Mouse (Mus musculus) limb, embryonic 15.5 days (tissue): ENCODE measurements around the gene Pcyt1a. TPM values are rescaled to one million over a fixed set of nuclear protein-coding genes. Genes with fewer than 3 reads are reported as not detected.
"Not testable (repeated sequence)": the region's sequence is repeated elsewhere in the genome, so short reads cannot be mapped to it uniquely, and the experiment has no call there.

Source experiments
- ATAC-seq: fragments of 200-750 bp; cut with Nextera tagmentation; 2 replicates; pipeline ENCODE4 v1.8.0; 2017; ENCODE audit warnings: low read depth, moderate TSS enrichment; ENCODE audit not compliant: insufficient number of reproducible peaks, low FRiP score, low TSS enrichment
- H3K27ac ChIP-seq: fragments of 300-500 bp; sonication (generic); 2 replicates; pipeline ENCODE4 v1.5.1; 2015; ENCODE audit warnings: moderate library complexity, mild to moderate bottlenecking, inconsistent platforms
- H3K27me3 ChIP-seq: fragments of 300-500 bp; sonication (generic); 2 replicates; pipeline ENCODE4 v1.6.1; 2015; ENCODE audit warnings: inconsistent platforms
- H3K36me3 ChIP-seq: fragments of 300-500 bp; sonication (generic); 2 replicates; pipeline ENCODE4 v1.6.1; 2015; ENCODE audit warnings: inconsistent platforms
- H3K4me1 ChIP-seq: fragments of 300-500 bp; sonication (generic); 2 replicates; pipeline ENCODE4 v1.6.1; 2015; ENCODE audit warnings: inconsistent platforms
- H3K4me2 ChIP-seq: fragments of 300-500 bp; sonication (generic); 2 replicates; pipeline ENCODE4 v1.6.1; 2015; ENCODE audit warnings: mild to moderate bottlenecking, inconsistent platforms
- H3K4me3 ChIP-seq: fragments of 300-500 bp; sonication (generic); 2 replicates; pipeline ENCODE4 v1.5.1; 2015; ENCODE audit warnings: mild to moderate bottlenecking, inconsistent platforms
- H3K9ac ChIP-seq: fragments of 300-500 bp; sonication (generic); 2 replicates; pipeline ENCODE4 v1.6.1; 2015; ENCODE audit warnings: inconsistent platforms
- H3K9me3 ChIP-seq: fragments of 300-500 bp; sonication (generic); 2 replicates; pipeline ENCODE4 v1.6.1; 2016; ENCODE audit warnings: inconsistent platforms
- WGBS: fragments of 180-500 bp; shearing (Covaris S2); methylation state at CpG from one replicate; pipeline ENCODE4 v1.1.7; 2015; 5-methylcytosine and 5-hydroxymethylcytosine counted together
- polyA plus RNA-seq: library from polyadenylated mRNA; unstranded; fragments of >200 nt; fragmentation: Nextera tagmentation; extraction: Ambion mirVana; gene quantifications from 2 replicates; pipeline ENCODE4 v1.2.1, GENCODE M21; 2015

Pcyt1a gene
- polyA plus RNA-seq, 1 experiment from 2014 or later = 46.6 TPM

- Histone ChIP-seq H3K4me2 (no peak overlapping the region), H3K9me3 (no peaks in the 10 kb centered on the region), H3K27ac (no peak overlapping the region), H3K27me3 (no peaks in the 10 kb centered on the region), H3K4me1 (peaks cover 4% of the 10 kb centered on the region), H3K9ac (no peak overlapping the region), H3K36me3 (peaks cover 13% of the 10 kb centered on the region), H3K4me3 (no peak overlapping the region)
- 31% methylated on average over 1 of the region's 1 CpGs for WGBS
- no peak for ATAC-seq
Observed at GRCm38 (mm10) chr16:32436657-32437056, 5.9 kb downstream of the Pcyt1a start.

DNA sequence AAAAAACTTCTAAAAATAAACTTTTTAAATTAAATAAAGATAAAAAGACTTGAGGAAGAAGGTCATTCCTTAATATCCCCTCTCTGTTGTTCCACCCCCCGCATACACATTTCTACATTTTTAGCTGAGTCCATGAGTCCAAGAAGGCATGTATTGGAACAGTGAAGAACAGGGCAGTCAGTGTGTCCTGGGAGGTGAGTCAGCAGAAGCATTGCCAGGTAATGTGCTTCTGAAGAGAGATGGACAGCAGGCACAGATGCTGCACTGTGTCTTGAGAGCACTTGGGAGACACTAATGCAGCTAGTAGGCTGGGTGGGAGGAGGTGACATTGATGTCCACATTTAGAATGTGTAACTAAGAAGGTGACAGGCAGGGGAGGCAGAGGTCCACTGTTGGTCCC is 6.5 kb downstream of the Pcyt1a start:
- WGBS = 85% methylated on average over 1 of the region's 1 CpGs
- H3K27me3 ChIP-seq = no peaks in the 10 kb centered on the region

DNA sequence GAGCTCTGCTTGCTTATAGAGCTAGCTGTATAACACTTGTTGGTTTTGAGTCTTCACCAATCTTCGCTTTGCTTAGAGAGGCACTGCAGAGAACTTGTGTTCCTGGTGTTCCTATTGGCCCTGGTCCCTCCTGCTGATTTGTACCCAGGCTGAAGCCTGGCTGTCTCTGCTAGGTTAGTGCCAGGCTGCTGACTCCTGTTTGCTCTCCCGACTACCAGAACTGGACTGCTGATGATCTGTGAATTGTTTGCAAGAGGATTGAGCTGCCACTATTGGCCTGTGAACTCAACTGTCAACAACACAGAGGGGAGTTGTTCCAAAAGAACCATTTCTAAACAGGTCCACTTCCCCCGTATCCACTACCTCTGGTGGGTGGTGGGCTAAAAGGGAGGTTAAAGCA is 10.7 kb downstream of the Pcyt1a start:
- Histone ChIP-seq H3K9ac (no peak overlapping the region), H3K27me3 (no peaks in the 10 kb centered on the region), H3K9me3 (no peaks in the 10 kb centered on the region), H3K27ac (no peak overlapping the region), H3K4me3 (no peak overlapping the region), H3K36me3 (peaks cover 17% of the 10 kb centered on the region), H3K4me1 (no peaks in the 10 kb centered on the region), H3K4me2 (no peak overlapping the region)
- whole genome bisulfite sequencing = 88% methylated on average over 3 of the region's 3 CpGs
- no peak for ATAC-seq

More for the DNA sequence above, 6.5 kb downstream of the Pcyt1a start:
- Histone ChIP-seq H3K9ac (no peak overlapping the region), H3K4me1 (no peaks in the 10 kb centered on the region), H3K36me3 (peaks cover 13% of the 10 kb centered on the region), H3K4me2 (no peak overlapping the region), H3K27ac (no peak overlapping the region), H3K4me3 (no peak overlapping the region), H3K9me3 (no peaks in the 10 kb centered on the region)
- ATAC-seq = no peak

- H3K9ac ChIP-seq, H3K27ac ChIP-seq, H3K27me3 ChIP-seq, H3K9me3 ChIP-seq, H3K4me2 ChIP-seq, H3K4me3 ChIP-seq, ATAC-seq, H3K4me1 ChIP-seq: not testable (repeated sequence)
- peaks cover 17% of the 10 kb centered on the region for H3K36me3 ChIP-seq
- 88% methylated on average over 3 of the region's 3 CpGs for WGBS
Observed at GRCm38 (mm10) chr16:32444615-32445014, 13.9 kb downstream of the Pcyt1a start.

GRCm38 (mm10) chr16:32445558-32445957 is 14.8 kb downstream of the Pcyt1a start:
- WGBS = 85% methylated on average over 1 of the region's 1 CpGs
- Histone ChIP-seq H3K4me1 (no peaks in the 10 kb centered on the region), H3K4me2 (no peak overlapping the region), H3K9ac (no peak overlapping the region), H3K36me3 (peaks cover 11% of the 10 kb centered on the region), H3K4me3 (no peak overlapping the region), H3K27ac (no peak overlapping the region), H3K27me3 (no peaks in the 10 kb centered on the region), H3K9me3 (no peaks in the 10 kb centered on the region)
- no peak for ATAC-seq

DNA sequence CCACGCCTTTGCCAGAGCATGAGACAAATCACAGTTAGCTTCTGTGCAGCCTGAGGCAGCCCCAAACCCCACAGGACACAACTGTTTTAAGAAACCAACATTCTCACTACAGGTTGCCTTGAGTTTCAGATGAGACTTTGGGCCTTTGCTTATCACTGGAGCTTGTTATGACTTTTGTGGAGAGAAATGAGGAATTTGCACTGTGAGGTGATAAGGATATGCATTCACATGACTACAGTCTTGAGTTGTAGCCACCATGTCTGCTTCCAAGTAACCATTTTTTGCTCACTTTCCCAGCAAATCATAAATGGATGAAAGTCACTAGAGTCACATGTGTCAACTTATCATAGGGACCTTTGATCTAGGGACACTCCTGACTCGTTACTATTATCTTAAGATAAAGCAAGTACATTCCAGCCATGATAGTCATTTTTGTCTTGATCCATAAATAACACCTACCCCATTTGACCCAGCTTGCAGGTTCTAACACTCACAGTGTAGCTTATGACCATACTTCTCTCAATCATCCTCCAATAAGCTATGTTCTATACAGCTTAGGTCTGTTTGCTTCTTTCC is 15.9 kb downstream of the Pcyt1a start:
- Histone ChIP-seq H3K4me1 (no peaks in the 10 kb centered on the region), H3K27me3 (no peaks in the 10 kb centered on the region), H3K4me3 (no peak overlapping the region), H3K9ac (no peak overlapping the region), H3K4me2 (no peak overlapping the region), H3K27ac (no peak overlapping the region), H3K9me3 (no peaks in the 10 kb centered on the region), H3K36me3 (0 out of 2 replicates have a peak, but pooled peaks cover 6% of the 10 kb centered on the region)
- WGBS = 80% methylated on average over 2 of the region's 2 CpGs
- ATAC-seq = no peak

GRCm38 (mm10) chr16:32449665-32450064 is 18.9 kb downstream of the Pcyt1a start:
- H3K4me2 ChIP-seq = no peak overlapping the region
- no peak overlapping the region for H3K9ac ChIP-seq
- H3K36me3 ChIP-seq = peaks cover 19% of the 10 kb centered on the region
- no peak overlapping the region for H3K4me3 ChIP-seq
- no peaks in the 10 kb centered on the region for H3K27me3 ChIP-seq
- ATAC-seq = no peak
- no peak overlapping the region for H3K27ac ChIP-seq
- WGBS = 76% methylated on average over 3 of the region's 3 CpGs
- peaks cover under 1% of the 10 kb centered on the region for H3K4me1 ChIP-seq
- no peaks in the 10 kb centered on the region for H3K9me3 ChIP-seq

GRCm38 (mm10) chr16:32450133-32450532 is 19.4 kb downstream of the Pcyt1a start:
- no peak for ATAC-seq
- WGBS = 87% methylated on average over 2 of the region's 2 CpGs

DNA sequence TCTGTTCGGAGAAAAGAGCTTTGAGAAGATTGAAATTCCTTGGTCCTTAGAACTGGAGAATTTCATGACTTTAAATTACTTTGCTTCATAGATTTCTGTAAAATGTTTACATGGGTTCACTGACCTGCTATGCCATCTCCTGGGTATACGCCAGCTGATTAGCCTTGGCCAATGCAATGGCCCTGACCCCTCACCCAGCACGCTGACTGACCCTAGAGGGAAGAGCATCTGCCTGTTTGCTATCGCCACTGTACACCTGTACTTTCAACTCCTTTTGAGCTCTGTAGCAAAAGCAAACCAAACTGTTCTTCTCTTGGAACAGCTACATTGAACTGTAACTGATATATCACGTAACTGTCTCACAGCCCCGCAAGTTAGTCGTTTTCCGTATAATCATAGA is 22.4 kb downstream of the Pcyt1a start:
- Histone ChIP-seq H3K4me1 (peaks cover 6% of the 10 kb centered on the region), H3K4me2 (no peak overlapping the region), H3K4me3 (no peak overlapping the region), H3K27me3 (no peaks in the 10 kb centered on the region), H3K36me3 (peaks cover 26% of the 10 kb centered on the region), H3K27ac (no peak overlapping the region), H3K9me3 (no peaks in the 10 kb centered on the region), H3K9ac (no peak overlapping the region)
- ATAC-seq = no peak
- WGBS = 94% methylated on average over 8 of the region's 8 CpGs

More at GRCm38 (mm10) chr16:32450133-32450532, 19.4 kb downstream of the Pcyt1a start:
- H3K4me1 ChIP-seq = peaks cover 3% of the 10 kb centered on the region
- H3K4me3 ChIP-seq = no peak overlapping the region
- no peak overlapping the region for H3K4me2 ChIP-seq
- H3K27ac ChIP-seq = no peak overlapping the region
- H3K9ac ChIP-seq = no peak overlapping the region
- peaks cover 19% of the 10 kb centered on the region for H3K36me3 ChIP-seq
- no peaks in the 10 kb centered on the region for H3K9me3 ChIP-seq
- no peaks in the 10 kb centered on the region for H3K27me3 ChIP-seq

- no peaks in the 10 kb centered on the region for H3K9me3 ChIP-seq
- ATAC-seq = no peak
- H3K36me3 ChIP-seq = peaks cover 29% of the 10 kb centered on the region
- H3K4me2 ChIP-seq = no peak overlapping the region
- H3K27ac ChIP-seq = no peak overlapping the region
- no peak overlapping the region for H3K4me3 ChIP-seq
- H3K4me1 ChIP-seq = peaks cover 6% of the 10 kb centered on the region
- no peaks in the 10 kb centered on the region for H3K27me3 ChIP-seq
- WGBS = 42% methylated on average over 5 of the region's 5 CpGs
- H3K9ac ChIP-seq = no peak overlapping the region
Observed at GRCm38 (mm10) chr16:32454646-32455045, 23.9 kb downstream of the Pcyt1a start.

GRCm38 (mm10) chr16:32456086-32456485 is 25.4 kb downstream of the Pcyt1a start:
- Histone ChIP-seq H3K27me3 (no peaks in the 10 kb centered on the region), H3K36me3 (peaks cover 29% of the 10 kb centered on the region), H3K4me2 (no peak overlapping the region), H3K9me3 (no peaks in the 10 kb centered on the region), H3K9ac (no peak overlapping the region), H3K4me3 (no peak overlapping the region), H3K27ac (no peak overlapping the region), H3K4me1 (peaks cover 6% of the 10 kb centered on the region)
- ATAC-seq = no peak

- WGBS = 88% methylated on average over 1 of the region's 1 CpGs
- Histone ChIP-seq H3K27ac (no peak overlapping the region), H3K4me3 (no peak overlapping the region), H3K27me3 (no peaks in the 10 kb centered on the region), H3K9me3 (no peaks in the 10 kb centered on the region), H3K36me3 (peaks cover 26% of the 10 kb centered on the region), H3K4me1 (peaks cover 6% of the 10 kb centered on the region), H3K9ac (no peak overlapping the region), H3K4me2 (no peak overlapping the region)
- ATAC-seq = no peak
Observed at GRCm38 (mm10) chr16:32456761-32457160, 26.0 kb downstream of the Pcyt1a start.
